Mouse (Mus musculus): ENCODE data around the gene Wbp4. TPM values are rescaled to one million over a fixed set of nuclear protein-coding genes. Genes with fewer than 3 reads are reported as not detected.
"Not testable (repeated sequence)": the region's sequence is repeated elsewhere in the genome, so short reads cannot be mapped to it uniquely, and the experiment has no call there.

Wbp4 gene
- polyA plus RNA-seq (2015; fragmentation: Nextera tagmentation; extraction: Ambion mirVana): 41.0 and 41.5 TPM in 2 replicates

DNA sequence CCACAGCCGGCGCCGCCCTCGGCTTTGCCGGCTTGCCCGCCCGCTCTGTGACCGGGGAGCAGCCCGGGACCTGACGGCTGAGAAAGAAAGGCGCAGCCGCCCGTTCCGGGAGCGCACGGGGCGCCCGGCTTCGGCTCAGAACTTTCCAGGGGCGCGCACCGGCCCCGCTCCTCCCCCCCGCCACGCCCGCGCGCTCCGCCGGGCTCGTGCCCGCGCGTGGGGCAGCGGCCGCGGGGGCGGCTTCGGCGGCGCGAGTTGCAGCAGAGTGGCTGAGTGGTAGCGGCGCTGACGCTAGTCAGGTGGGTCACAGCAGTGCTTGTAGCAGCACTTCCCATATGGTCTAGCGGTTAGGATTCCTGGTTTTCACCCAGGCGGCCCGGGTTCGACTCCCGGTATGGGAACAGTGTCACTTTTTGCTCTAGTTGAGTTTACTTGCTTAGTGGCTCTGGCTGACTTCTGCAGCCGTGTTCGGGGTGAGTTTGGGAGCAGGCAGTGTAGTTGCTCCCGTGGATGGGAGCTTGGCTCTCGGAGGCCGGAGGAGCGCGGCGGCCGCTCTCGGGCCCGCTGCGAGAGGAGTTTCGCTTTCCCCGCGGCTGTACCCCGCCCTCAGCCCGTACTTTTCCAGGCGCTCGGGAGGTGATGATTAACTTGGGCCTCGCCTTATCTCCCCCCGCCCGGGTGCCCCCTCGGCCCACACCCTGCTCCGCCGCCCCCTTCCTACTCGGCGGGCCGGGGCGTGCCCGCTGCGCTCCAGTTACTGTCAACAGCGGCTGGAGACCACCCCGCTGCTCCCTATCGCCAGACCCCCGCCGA, at the start of gene Wbp4:
Wbp4 (minus strand) TSS at position 182 of the 813 bp plus-strand sequence.
- Histone ChIP-seq H3K4me2 (peak within 1 kb of the TSS; percentile 67), H3K4me1 (peaks cover 28% of the 10 kb centered on the region), H3K9me3 (no peaks in the 10 kb centered on the region), H3K4me3 (replicated peaks) (peak within 1 kb of the TSS; percentile 96), H3K9ac (peak within 1 kb of the TSS; percentile 98), H3K36me3 (peaks cover 4% of the 10 kb centered on the region), H3K27ac (peak within 1 kb of the TSS; percentile 100), H3K27me3 (replicated peaks) (no peaks in the 10 kb centered on the region)
- under 1% methylated on average over 69 of the region's 86 CpGs for WGBS
- ATAC-seq (ENCODE audit: insufficient read depth, low FRiP score, low read depth): peak; percentile 83

DNA sequence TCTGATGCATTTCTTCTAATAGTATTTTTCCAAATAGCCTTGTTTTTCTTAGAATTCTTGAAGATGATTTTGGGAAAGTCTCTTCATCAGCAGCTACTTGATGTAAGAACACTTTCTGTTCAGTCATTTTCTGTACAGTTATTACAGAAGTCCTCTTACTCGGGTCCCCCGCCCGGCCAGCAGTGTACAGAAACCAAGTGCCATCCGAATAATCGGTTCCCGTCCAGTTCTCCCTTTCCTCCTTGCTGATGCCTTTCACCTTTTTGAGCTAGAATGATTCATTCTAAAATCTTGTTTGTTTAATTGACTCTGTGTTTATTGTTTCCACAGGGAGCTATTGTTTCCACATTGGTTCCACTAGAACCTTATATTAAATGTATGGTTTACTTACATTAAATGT, 49.4 kb upstream of the Wbp4 start:
- ATAC-seq (ENCODE audit: insufficient read depth, low FRiP score, low read depth): no peak
- H3K4me1 ChIP-seq: no peaks in the 10 kb centered on the region; the same call in 1 of the 2 replicates
- WGBS: 79% methylated on average over 6 of the region's 6 CpGs

DNA sequence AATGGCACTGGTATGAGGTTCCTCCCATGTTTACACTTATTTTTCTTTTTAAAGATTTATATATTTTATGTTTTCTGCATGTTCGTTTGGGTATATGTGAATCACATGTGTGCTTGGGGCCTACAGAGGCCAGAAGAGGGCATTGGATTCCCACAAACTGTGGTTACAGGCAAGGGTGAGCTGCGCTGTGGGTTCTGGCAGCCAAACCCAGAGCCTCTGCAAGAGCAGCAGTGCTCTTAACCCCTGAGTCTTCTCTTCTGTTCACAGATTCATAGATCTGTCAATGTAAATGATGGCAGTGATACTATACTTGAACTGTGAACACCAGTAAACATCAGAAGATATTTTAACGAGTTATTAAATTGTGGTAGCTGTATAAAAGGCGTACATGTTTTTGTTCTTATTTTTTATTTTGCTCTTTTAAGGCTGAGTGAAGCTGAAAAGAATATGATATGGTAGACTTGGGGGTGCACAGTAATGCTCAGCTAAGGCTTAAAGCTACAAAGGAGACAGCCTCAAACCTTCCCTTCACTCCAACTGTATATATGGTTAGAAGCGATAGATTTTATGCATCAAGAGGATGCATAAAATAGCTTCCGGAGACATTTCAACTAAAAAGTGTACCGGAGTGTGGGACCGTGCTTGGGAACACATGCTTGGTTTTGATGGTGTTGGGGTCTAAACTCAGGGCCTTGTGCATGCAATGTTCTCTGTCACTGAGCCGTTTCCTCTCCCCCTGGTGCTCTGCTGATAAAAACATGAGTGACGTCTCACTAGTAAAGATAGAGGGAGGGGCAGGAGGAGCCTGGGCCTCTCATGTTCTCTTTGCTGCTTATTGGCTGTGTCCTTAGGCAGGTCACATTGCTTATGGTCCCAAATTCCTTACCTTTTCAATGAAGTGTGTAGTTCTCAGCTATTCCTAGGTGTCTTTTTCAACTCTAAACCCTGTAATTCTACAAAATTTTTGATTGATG, 48.5 kb upstream of the Wbp4 start:
- no peak overlapping the region for H3K9ac ChIP-seq
- H3K27me3 ChIP-seq (replicated peaks): no peaks in the 10 kb centered on the region
- no peaks in the 10 kb centered on the region; the same call in 1 of the 2 replicates for H3K4me1 ChIP-seq
- ATAC-seq (ENCODE audit: insufficient read depth, low FRiP score, low read depth): peak; percentile 76; the same call in 1 of the 2 replicates
- H3K4me2 ChIP-seq: no peak overlapping the region
- H3K4me3 ChIP-seq (replicated peaks): no peak overlapping the region
- H3K9me3 ChIP-seq: no peaks in the 10 kb centered on the region
- 72% methylated on average over 10 of the region's 10 CpGs for WGBS
- no peak overlapping the region for H3K27ac ChIP-seq
- no peaks in the 10 kb centered on the region for H3K36me3 ChIP-seq

More for the DNA sequence above, 49.4 kb upstream of the Wbp4 start:
- Histone ChIP-seq H3K27me3 (replicated peaks) (no peaks in the 10 kb centered on the region), H3K9me3 (no peaks in the 10 kb centered on the region), H3K9ac (no peak overlapping the region), H3K4me2 (no peak overlapping the region), H3K4me3 (replicated peaks) (no peak overlapping the region), H3K27ac (no peak overlapping the region), H3K36me3 (no peaks in the 10 kb centered on the region)

DNA sequence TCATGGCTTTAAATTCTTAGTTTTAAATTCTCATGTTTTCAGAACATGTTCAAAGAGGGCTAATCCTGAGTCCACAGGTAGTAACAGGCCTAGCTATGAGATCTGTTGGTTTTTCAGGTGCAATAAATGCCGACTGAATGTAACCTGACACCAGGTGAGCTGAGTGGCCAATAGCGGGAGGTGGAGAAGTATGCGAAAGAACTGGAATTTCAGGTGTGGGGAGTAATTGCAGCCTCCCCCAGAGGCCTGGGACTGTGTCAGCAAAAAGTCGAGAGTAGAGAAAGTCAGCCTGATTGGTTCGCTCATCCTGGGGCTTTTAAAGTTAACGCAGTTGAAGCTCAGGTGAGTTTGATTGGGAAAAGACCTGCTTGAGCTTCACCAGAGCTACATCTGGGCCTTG, 46.4 kb upstream of the Wbp4 start:
- Histone ChIP-seq H3K9ac (no peak overlapping the region), H3K4me3 (replicated peaks) (no peak overlapping the region), H3K4me1 (peaks cover 5% of the 10 kb centered on the region; the same call in 1 of the 2 replicates), H3K27ac (peak overlapping the region; percentile 71; the same call in 1 of the 2 replicates), H3K36me3 (no peaks in the 10 kb centered on the region), H3K9me3 (no peaks in the 10 kb centered on the region), H3K27me3 (replicated peaks) (no peaks in the 10 kb centered on the region), H3K4me2 (peak overlapping the region; percentile 32; the same call in 1 of the 2 replicates)
- peak; percentile 95 for ATAC-seq (ENCODE audit: insufficient read depth, low FRiP score, low read depth)
- 44% methylated on average over 6 of the region's 6 CpGs for WGBS

DNA sequence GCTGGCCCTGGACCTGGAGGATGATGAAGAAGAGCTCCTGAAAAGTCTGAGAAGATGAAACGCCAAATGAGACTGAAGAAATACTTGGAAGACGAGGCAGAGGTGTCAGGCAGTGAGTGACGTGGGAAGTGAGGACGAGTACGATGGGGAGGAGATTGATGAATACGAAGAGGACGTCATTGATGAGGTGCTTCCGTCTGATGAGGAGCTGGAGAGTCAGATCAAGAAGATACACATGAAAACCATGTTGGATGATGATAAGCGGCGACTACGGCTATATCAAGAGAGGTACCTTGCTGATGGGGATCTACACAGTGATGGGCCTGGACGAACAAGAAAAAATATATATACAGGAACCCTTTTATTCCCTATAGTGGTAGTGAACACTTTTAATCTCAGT, 44.8 kb upstream of the Wbp4 start:
- WGBS: 88% methylated on average over 12 of the region's 12 CpGs
- not testable (repeated sequence) for H3K27me3 ChIP-seq (replicated peaks); H3K27ac ChIP-seq; H3K4me3 ChIP-seq (replicated peaks); H3K4me1 ChIP-seq; H3K9me3 ChIP-seq; H3K4me2 ChIP-seq; ATAC-seq (ENCODE audit: insufficient read depth, low FRiP score, low read depth); H3K9ac ChIP-seq; H3K36me3 ChIP-seq

DNA sequence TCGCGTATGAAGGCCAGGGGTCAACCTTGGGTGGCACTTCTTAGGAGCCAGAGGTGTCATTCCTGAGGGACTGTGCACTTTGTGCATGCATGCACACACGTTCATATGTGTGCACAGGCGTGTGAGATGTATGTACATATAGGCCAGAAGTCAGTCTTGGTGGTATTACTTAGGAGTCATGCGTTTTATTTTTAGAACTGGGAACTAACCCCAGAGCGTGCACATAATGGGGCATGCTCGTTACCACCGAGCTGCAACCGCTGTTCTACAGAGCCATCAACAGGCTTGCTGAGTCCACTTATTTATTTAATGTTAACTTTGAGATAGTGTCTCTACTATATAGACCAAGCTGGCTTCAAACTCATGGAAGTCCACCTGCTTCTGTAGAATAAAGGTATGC, 41.1 kb upstream of the Wbp4 start:
- H3K4me2 ChIP-seq: no peak overlapping the region
- H3K9ac ChIP-seq: no peak overlapping the region
- whole genome bisulfite sequencing: 82% methylated on average over 9 of the region's 9 CpGs
- H3K4me1 ChIP-seq: peaks cover 9% of the 10 kb centered on the region; the same call in 1 of the 2 replicates
- H3K27me3 ChIP-seq (replicated peaks): no peaks in the 10 kb centered on the region
- ATAC-seq (ENCODE audit: insufficient read depth, low FRiP score, low read depth): no peak
- H3K4me3 ChIP-seq (replicated peaks): no peak overlapping the region
- H3K9me3 ChIP-seq: no peaks in the 10 kb centered on the region
- H3K27ac ChIP-seq: no peak overlapping the region
- H3K36me3 ChIP-seq: no peaks in the 10 kb centered on the region

DNA sequence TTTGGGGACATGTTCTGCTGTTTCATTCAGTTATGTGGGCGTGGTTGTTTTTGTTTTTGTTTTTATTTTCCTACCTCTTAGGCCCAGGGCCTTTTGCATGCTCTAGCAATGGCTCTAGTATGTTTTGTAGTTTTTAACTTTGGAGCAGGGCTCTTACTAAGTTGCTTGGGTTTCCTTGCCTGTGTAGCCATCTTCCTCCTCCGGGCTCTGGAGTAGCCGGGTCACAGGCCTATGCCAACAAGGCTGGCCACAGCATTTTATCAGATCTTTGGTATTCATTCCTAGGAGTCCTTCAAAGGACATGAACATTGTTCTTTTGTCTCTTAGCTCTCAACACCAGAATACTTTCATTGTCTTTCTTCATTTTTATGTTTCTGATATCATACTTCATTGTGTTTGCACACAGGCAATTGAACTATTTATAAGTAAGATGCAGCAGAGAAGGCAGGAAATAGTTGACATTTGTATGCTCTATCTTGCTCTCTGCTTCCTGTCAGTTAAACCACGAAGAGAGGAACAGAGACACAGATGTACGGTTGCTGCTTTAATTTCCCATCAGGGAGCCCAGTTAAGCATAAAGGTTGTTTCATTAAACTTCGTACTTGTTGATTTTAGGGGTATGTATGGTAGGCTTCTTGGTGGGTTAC, 40.3 kb upstream of the Wbp4 start:
- H3K27me3 ChIP-seq (replicated peaks): no peaks in the 10 kb centered on the region
- H3K9me3 ChIP-seq: no peaks in the 10 kb centered on the region
- H3K4me3 ChIP-seq (replicated peaks): no peak overlapping the region
- 62% methylated on average over 6 of the region's 6 CpGs for WGBS
- H3K9ac ChIP-seq: no peak overlapping the region
- H3K4me1 ChIP-seq: peaks cover 9% of the 10 kb centered on the region; the same call in 1 of the 2 replicates
- no peak overlapping the region for H3K4me2 ChIP-seq
- no peaks in the 10 kb centered on the region for H3K36me3 ChIP-seq
- peak overlapping the region; percentile 33 for H3K27ac ChIP-seq
- no peak for ATAC-seq (ENCODE audit: insufficient read depth, low FRiP score, low read depth)

DNA sequence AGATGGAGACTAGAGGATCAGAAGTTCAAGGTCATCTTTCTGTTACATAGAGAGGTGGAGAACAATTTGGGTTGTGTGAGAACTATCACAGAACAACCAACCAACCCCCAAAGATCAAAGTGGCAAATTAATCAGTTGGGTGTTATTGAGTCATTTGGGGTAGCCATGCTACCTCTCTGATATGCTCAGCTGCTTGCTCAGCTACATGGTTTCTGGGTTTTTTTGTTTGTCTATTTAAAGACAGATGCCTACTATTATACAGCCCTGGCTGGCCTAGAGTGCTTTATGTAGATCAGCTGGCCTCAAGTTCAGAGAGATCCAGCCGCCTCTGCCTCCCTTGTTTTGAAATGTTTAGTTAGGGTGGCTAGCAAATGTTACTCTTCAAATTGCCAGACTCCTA, 39.7 kb upstream of the Wbp4 start:
- Histone ChIP-seq H3K9me3 (no peaks in the 10 kb centered on the region), H3K9ac (no peak overlapping the region), H3K4me1 (peaks cover 9% of the 10 kb centered on the region; the same call in 1 of the 2 replicates), H3K4me3 (replicated peaks) (no peak overlapping the region), H3K36me3 (no peaks in the 10 kb centered on the region), H3K27me3 (replicated peaks) (no peaks in the 10 kb centered on the region), H3K4me2 (no peak overlapping the region), H3K27ac (peak overlapping the region; percentile 33)
- no peak for ATAC-seq (ENCODE audit: insufficient read depth, low FRiP score, low read depth)
- 93% methylated on average over 1 of the region's 1 CpGs for WGBS

DNA sequence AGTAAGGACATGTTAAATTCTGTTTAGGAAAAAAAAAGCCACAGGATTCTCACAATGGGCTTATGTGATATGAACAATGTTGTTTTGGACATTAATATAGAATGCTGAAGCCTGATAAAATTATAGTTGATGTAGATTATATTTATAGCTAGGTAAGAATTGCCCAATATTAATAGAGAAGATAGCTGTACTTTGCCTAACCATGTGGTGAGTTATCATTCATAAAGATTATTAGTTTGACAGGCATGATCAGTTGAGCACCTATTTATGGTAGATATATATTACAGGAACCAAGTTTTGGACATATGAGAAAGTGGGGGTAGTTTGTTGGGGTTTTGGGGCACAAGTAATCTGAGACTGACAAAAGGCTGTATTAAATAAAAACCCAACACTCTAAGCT, 39.3 kb upstream of the Wbp4 start:
- H3K4me3 ChIP-seq (replicated peaks): no peak overlapping the region
- H3K27me3 ChIP-seq (replicated peaks): no peaks in the 10 kb centered on the region
- H3K36me3 ChIP-seq: no peaks in the 10 kb centered on the region
- H3K9me3 ChIP-seq: no peaks in the 10 kb centered on the region
- no peak overlapping the region for H3K4me2 ChIP-seq
- no peak for ATAC-seq (ENCODE audit: insufficient read depth, low FRiP score, low read depth)
- H3K4me1 ChIP-seq: peaks cover 9% of the 10 kb centered on the region; the same call in 1 of the 2 replicates
- no peak overlapping the region for H3K9ac ChIP-seq
- no peak overlapping the region for H3K27ac ChIP-seq

DNA sequence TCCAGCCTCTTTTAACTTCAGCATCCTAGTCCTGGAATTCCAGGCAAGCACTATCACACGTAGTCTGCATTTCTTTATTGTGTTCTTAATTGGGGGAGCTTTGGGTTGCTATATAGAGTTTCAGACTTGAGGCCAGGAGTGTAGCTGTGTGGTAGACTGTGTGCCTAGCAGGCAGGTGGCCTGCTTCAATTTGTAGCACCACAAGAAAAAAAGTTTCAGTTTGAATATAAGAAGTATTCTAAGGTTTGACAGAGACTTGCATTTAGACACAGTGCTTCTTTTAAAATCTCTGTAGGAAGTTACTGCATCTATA, 38.3 kb upstream of the Wbp4 start:
- H3K9ac ChIP-seq: no peak overlapping the region
- no peaks in the 10 kb centered on the region for H3K36me3 ChIP-seq
- 73% methylated on average over 1 of the region's 1 CpGs for WGBS
- H3K27me3 ChIP-seq (replicated peaks): no peaks in the 10 kb centered on the region
- H3K27ac ChIP-seq: no peak overlapping the region
- no peak overlapping the region for H3K4me3 ChIP-seq (replicated peaks)
- H3K4me1 ChIP-seq: peaks cover 9% of the 10 kb centered on the region; the same call in 1 of the 2 replicates
- ATAC-seq (ENCODE audit: insufficient read depth, low FRiP score, low read depth): no peak
- H3K4me2 ChIP-seq: no peak overlapping the region
- no peaks in the 10 kb centered on the region for H3K9me3 ChIP-seq

DNA sequence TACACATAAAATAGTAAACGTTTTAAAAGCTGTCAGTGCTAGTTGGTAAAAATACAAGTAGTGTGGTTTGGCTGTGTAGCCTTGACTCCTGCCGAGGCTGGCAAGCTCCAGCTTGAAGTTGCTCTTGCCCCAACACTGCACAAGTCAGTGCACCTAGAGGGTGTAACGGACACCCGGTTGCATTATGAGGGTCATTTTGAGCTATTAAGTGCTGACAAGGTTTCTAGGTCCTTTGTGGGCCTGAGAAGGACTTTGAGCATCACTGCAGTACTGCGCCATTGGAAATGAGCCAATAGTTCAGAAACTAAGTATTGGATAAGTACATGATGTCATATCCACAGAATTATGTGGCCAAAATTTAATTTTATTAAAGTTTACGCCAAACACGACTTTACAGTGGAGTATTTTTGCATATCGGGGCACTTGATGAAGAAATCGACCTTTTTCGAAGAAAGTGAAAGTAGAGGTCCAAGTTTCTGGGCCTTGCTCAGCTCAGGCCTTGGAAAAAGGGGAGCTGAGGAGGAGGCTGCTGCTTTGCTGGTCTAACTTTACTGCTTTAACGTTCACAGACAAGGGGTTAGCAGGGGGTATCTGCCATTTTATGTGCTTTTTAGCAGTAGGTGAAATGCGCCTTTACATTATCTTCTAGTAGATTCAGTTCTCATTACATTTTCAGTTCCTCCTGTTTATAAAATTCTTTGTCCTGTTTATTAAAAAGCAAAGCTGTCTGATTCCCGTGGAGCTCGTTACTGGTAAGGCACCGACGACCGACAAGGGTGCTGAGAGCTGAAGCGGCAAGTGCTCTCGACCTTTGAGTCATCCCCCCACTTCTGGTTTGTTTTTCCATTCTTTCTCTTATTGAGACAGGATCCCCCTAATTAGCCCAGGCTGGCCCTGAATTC, 37.7 kb upstream of the Wbp4 start:
- H3K4me3 ChIP-seq (replicated peaks): no peak overlapping the region
- peak overlapping the region; percentile 9 for H3K4me2 ChIP-seq
- 0 out of 2 replicates have a peak overlapping the region, but pooled peaks have one; percentile 38 for H3K27ac ChIP-seq
- no peaks in the 10 kb centered on the region for H3K27me3 ChIP-seq (replicated peaks)
- H3K9ac ChIP-seq: no peak overlapping the region
- no peak for ATAC-seq (ENCODE audit: insufficient read depth, low FRiP score, low read depth)
- H3K4me1 ChIP-seq: peaks cover 5% of the 10 kb centered on the region; the same call in 1 of the 2 replicates
- no peaks in the 10 kb centered on the region for H3K36me3 ChIP-seq
- no peaks in the 10 kb centered on the region for H3K9me3 ChIP-seq
- 67% methylated on average over 19 of the region's 19 CpGs for WGBS

Data from stomach, embryonic 15.5 days (tissue).